Mouse (Mus musculus): Measurements from ENCODE around the gene Ganc.

DNA sequence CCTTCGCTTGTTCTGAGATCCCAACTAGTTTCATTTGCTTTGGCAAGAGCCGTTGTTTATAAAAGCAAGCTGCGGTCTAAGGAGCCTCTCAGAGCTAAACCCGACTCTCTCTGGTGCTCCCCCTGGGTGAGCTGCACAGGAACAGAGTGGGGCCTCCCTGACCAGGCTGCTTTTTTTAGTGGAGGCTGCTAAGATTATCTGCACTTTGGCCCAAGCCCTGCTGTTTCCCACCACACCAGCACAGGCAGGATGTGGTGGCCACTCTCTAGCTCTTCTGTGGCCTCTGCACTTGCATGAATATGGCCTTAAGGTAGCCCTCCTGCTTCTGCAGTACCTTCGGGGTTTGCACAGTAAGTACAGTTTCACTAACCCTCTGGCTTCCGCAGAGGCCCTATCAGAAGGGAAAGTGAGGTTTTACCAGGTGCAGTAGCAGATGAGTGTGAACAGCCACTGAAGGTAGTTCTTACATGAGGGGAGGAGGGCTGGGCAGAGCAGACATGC is 96.3 kb downstream of the Ganc start:
- TF ChIP-seq CTCF (IDR thresholded peaks at IDR 0.05; ENCODE audit: low read depth) (no peak), EP300 (IDR thresholded peaks at IDR 0.05; ENCODE audit: low read depth) (no peak)
